Mouse (Mus musculus): ENCODE results near the gene Mapkbp1.

GRCm38 (mm10) chr2:120076076-120076705 is 103.7 kb downstream of the Mapkbp1 start:
- no peak for TF ChIP-seq CTCF (IDR thresholded peaks at IDR 0.05; ENCODE audit: extremely low read depth, insufficient read depth, insufficient read length, insufficient replicate concordance)
- TF ChIP-seq POLR2A (IDR thresholded peaks at IDR 0.05; ENCODE audit: low read depth, low read length): no peak

All from spleen, adult 2 months (tissue).